18 mouse cellular contexts compared by ENCODE assay signal in the genomic region with DNA sequence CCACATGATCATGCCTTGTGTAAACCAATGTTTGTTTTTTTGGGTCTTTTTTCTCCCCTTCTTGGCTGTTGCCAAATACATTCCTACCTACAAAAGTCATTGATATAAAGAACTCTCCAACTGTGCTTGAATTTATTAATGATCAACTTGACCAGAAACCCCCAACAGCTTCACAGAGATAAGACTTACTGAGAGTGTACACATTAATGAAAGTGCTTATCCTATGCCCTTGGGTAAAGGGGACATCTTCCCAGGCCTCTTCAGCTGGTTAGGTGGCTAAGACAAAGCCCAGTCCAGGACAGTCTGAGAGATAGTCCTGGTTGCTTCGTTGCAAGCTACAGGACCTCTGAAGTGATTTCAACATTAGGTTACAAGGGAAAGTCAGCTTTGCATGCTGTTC.
"Had no signal": no experiment of that assay in that cellular context is flagged by ENCODE, and none has a peak within 500 bp of the region (broad histone marks: within the 10 kb centered on the region; RNA-seq: fewer than 3 reads in every experiment).

No protein-coding gene starts in this region.

- H3K9ac ChIP-seq: lung, embryonic 14.5 days; midbrain, embryonic 12.5 days; neural tube, embryonic 13.5 days; neural tube, embryonic 15.5 days had no signal

- H3K9me3 ChIP-seq: midbrain, embryonic 12.5 days; neural tube, embryonic 13.5 days; neural tube, embryonic 15.5 days had no signal

- H3K4me3 ChIP-seq: midbrain, embryonic 10.5 days; midbrain, embryonic 12.5 days; myocyte; neural tube, embryonic 13.5 days; neural tube, embryonic 15.5 days had no signal

- H3K4me2 ChIP-seq: lung, embryonic 14.5 days; midbrain, embryonic 12.5 days; neural tube, embryonic 13.5 days; neural tube, embryonic 15.5 days had no signal

- H3K27ac ChIP-seq: midbrain, embryonic 10.5 days; midbrain, embryonic 12.5 days; neural tube, embryonic 13.5 days; neural tube, embryonic 15.5 days had no signal

- H3K36me3 ChIP-seq: midbrain, embryonic 10.5 days; midbrain, embryonic 12.5 days; neural tube, embryonic 13.5 days; neural tube, embryonic 15.5 days had no signal

- ATAC-seq: midbrain, embryonic 16.5 days had no signal

- H3K27me3 ChIP-seq: neural tube, embryonic 13.5 days had no signal

- DNase-seq: lung, adult 18-20 months; lung, embryonic 14.5 days; lung, postnatal 4 days; midbrain, embryonic 14.5 days; retina, postnatal 1 day; right cerebral cortex, adult 18-20 months; right cerebral cortex, postnatal 25 days; right cerebral cortex, postnatal 4 days; spleen, adult 18-20 months; thymus, adult 18-20 months; thymus, postnatal 14 days; thymus, postnatal 36 days had no signal

- H3K4me1 ChIP-seq: midbrain, embryonic 10.5 days; midbrain, embryonic 12.5 days; neural tube, embryonic 13.5 days had no signal
